Mouse (Mus musculus): Measurements from ENCODE around the gene Ddx39b.
"Not testable (repeated sequence)": the region's sequence is repeated elsewhere in the genome, so short reads cannot be mapped to it uniquely, and the experiment has no call there.

Gene Ddx39b

GRCm38 (mm10) chr17:35218516-35219193 is 22.9 kb upstream of the Ddx39b start:
- DNase-seq (ENCODE audit: extremely low read depth, low read depth), result peak; percentile 46

DNA sequence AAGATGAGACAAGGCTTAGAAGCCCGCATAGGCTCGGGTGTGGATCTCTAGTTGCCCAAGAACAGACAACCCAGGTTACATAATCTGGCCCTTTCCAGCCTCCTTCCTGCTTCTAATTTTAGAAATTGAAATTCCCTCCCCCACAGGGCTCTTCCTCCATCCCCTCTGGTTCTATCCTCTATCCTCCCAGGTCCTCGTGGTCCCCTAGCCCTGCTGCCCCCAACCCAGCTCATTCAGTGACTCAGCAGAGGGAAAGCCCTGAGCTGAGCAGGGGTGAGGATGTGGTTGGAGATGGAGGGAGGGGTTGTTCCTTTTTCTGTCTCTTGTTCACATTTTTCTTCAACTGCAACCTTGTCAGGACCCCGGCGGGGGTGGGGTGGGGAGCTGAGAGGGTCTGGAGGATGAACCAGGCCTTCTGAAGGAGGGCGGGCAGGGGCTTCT is 21.9 kb upstream of the Ddx39b start:
- DNase-seq (ENCODE audit: extremely low read depth, low read depth), result no peak

- DNase-seq (ENCODE audit: extremely low read depth, low read depth), result no peak
These were observed 21.2 kb upstream of the Ddx39b start, which contains the start of gene Gm16181 for GRCm38 (mm10) chr17:35220156-35220952. Gene Gm16181, plus strand, starts transcription at chr17:35220834.

GRCm38 (mm10) chr17:35222299-35222698 is 19.2 kb upstream of the Ddx39b start:
- DNase-seq (ENCODE audit: extremely low read depth, low read depth), result no peak

DNA sequence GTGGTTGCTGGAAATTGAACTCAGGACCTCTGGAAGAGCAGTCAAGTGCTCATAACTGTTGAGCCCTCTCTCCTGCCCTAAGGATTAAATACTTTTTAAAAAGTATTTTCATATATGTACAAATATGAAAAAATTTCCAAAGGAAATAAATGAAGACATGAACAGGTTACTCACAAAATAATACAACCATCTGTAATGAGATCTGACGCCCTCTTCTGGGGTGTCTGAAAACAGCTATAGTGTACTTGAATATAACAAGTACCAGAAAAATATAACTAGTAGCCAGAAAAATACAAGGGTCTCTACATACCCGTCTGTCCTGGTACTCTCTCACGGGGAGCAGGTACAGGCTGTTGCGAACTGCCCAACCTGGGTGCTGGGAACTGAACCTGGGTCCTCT is 16.9 kb upstream of the Ddx39b start:
- DNase-seq (ENCODE audit: extremely low read depth, low read depth), result no peak

GRCm38 (mm10) chr17:35225456-35225855 is 16.1 kb upstream of the Ddx39b start:
- no peak for DNase-seq (ENCODE audit: extremely low read depth, low read depth)

DNA sequence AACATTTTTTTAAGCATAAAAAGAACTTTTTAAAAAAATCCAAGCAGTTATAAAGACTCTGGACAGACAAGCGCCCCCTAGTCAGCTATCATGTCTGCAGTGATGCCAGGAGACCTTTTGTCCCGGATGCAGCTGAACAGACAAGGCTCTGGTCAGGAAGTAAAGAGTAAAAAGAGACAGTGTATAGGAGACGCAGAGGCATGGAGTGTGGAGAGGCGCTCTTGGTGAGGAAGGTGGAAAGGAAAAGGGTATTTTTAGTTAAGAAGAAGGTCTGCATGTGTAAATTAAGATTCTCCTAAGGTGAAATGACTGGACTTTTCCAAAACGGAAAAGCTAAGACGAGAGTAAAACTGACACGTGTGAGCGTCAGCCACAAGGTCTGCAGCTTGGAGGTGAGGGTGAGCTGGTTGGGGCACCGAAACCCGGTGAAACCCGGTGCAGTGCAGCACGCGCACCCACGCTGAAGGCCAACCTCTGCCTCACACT is 14.9 kb upstream of the Ddx39b start:
- no peak for DNase-seq (ENCODE audit: extremely low read depth, low read depth)

DNA sequence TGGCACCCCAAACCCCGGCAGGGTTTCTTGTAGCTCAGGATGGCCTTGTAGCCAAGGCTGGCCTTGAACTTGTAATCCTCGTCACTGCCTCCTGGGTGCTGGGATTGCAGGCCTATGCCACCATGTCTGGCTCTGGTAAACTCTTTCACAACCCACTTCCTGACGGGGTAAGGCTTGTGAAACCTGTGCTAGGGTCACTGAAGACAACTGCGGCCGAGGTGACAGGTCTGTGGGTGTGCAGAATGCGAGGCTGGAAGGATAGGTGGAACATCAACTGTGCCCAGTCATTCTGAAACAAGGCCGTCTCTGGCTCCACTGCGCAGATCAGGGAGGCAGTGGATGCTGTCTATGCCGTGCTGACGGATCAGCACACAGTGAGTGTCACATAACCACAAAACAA is 10.5 kb upstream of the Ddx39b start:
- DNase-seq (ENCODE audit: extremely low read depth, low read depth), result no peak

GRCm38 (mm10) chr17:35232043-35232442 is 9.5 kb upstream of the Ddx39b start:
- DNase-seq (ENCODE audit: extremely low read depth, low read depth), result no peak

DNA sequence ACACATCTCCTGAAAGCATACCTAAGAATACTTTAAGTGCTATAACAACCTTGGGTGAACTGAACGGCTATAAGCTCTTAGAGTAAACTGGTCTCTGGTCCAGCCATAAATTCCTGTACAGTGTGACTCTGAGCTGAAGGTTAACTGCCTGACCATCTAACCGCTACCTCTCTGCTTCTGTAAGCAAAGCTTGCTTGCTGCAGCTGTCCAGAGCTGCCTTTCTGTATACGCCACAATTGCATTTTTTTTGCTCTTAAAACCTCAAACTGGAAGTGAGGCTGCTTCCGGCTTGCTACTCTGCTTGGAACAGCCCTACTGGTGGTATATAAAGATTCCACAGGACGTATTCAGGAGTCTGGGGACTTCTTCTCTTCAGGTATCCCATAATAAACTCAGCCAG is 8.9 kb upstream of the Ddx39b start:
- no peak for DNase-seq (ENCODE audit: extremely low read depth, low read depth)

- DNase-seq (ENCODE audit: extremely low read depth, low read depth), result no peak
These were observed 8.2 kb upstream of the Ddx39b start, which contains the start of gene Atp6v1g2 for GRCm38 (mm10) chr17:35233114-35233980. Gene Atp6v1g2, plus strand, starts transcription at chr17:35233660.

- not testable (repeated sequence) for DNase-seq (ENCODE audit: extremely low read depth, low read depth)
These were observed 7.5 kb upstream of the Ddx39b start for GRCm38 (mm10) chr17:35234090-35234489.

- DNase-seq (ENCODE audit: extremely low read depth, low read depth), result no peak
These were observed 6.6 kb upstream of the Ddx39b start for GRCm38 (mm10) chr17:35234903-35235302.

DNA sequence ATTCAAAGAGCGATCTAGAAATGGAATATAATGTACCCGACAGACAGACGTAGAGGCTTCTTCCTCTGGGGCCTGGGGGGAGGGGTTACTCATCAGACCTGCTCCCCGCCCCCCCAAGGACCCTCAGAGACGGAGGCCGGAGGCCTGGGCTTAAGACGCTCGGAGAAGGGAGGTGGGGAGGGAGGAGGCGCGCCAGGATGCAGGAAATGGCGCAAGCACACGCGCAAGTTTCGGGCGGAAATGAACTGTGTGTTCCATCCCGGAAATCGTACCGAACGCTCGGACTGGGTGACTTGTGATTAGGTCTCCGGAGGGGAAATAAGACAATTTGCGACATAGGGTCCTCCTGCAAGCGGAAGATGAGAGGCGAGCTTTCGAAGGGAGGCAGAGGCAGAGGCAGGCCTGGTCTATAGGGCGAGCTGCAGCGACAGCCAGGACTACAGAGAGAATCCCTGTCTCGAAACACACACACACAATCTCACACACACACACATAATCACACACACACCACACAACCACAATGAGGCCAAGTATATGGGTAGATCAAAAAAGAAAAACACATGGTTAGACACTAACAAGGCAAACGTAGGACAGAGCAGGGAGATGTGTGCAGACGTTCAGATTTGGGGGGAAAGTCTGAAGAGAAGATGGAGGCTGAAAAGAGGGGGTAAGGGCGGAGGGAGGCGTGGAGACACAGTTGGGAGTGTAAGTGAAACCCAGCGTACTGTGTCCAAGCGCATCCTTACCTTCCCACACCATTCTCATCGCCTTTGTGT is 5.7 kb upstream of the Ddx39b start, which contains the start of gene Nfkbil1:
Gene Nfkbil1, minus strand, starts transcription at position 179 of the 776 bp plus-strand sequence.
- DNase-seq (ENCODE audit: extremely low read depth, low read depth), result peak; percentile 91

DNA sequence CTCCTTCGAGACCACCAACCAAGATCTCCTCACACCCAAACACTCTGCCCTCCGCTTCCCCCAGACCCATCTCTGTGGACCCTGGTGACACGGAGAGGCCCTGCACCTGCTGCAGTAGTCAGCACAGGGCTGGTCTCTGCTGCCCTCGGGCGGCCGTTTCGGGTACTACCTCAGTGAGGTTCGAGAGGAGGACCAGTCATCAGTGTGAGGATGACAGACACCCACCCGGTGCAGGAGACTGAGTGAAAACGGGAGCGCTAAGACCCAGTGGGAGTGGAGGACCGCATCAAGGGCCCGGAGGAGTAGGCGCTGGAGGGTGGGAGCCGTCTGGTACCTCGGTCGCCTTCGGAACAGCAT is 5.2 kb upstream of the Ddx39b start:
- DNase-seq (ENCODE audit: extremely low read depth, low read depth), result no peak

DNA sequence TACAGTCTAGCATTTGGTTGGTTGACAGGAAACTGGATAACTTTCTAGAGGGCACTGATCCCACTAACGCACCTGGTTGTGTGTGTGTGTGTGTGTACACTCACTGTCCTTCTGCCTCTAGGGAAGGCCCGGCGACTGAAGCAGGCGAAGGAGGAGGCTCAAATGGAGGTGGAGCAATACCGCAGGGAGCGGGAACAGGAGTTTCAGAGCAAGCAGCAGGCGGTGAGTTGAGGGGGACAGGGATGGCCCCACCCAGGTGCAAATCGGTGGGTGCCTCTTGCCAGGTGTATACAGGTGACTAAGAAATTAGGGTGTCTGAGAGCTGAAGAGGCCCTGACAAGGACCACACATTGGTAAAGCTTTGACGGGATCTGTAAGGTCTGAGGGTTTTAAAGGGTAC is 4.5 kb upstream of the Ddx39b start:
- no peak for DNase-seq (ENCODE audit: extremely low read depth, low read depth)

GRCm38 (mm10) chr17:35237504-35237903 is 4.0 kb upstream of the Ddx39b start:
- DNase-seq (ENCODE audit: extremely low read depth, low read depth), result no peak

DNA sequence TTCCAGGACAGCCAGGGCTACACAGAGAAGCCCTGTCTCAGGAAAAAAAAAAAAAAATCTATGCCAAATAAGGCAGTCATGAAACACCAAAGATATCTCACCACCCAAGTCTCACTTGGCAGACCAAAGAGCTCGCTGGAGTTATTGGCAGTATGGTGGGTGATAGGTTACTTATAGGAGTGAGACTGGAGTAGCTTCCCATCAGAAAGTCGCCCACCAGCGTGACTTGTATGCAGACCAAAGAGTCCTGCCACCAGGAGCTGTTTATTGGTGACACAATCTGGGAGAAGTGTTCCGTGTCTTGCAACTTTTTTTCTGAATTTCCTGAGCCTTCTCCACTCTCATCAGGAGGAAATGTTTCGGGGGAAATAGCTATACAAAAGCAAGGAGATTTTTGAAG is 1.8 kb upstream of the Ddx39b start:
- no peak for DNase-seq (ENCODE audit: extremely low read depth, low read depth)

GRCm38 (mm10) chr17:35240384-35241304 is 902 bp upstream of the Ddx39b start:
- DNase-seq (ENCODE audit: extremely low read depth, low read depth), result no peak
